Mouse (Mus musculus) lung, adult 2 months (tissue): Measurements from ENCODE around the gene 4930539E08Rik. TPM values are rescaled to one million over a fixed set of nuclear protein-coding genes. Genes with fewer than 3 reads are reported as not detected.

ENCODE experiments used
- DNase-seq: peaks from one replicate; pipeline ENCODE4 v3.0.0; 2022
- H3K4me1 ChIP-seq: fragments of 200-500 bp; 2 replicates; pipeline ENCODE4 v1.6.1; 2011; ENCODE audit warnings: low read length; ENCODE audit not compliant: control insufficient read depth, insufficient read depth
- H3K4me3 ChIP-seq: fragments of 200-500 bp; replicated peaks from 2 replicates; pipeline ENCODE3; 2011; ENCODE audit warnings: low read depth, mild to moderate bottlenecking, control low read depth, low read length; ENCODE audit errors: extremely low read depth
- CTCF ChIP-seq: fragments of 200-500 bp; IDR thresholded peaks from 2 replicates; pipeline ENCODE4 v1.5.1; 2011; ENCODE audit warnings: mild to moderate bottlenecking, low read length, control low read depth; ENCODE audit not compliant: insufficient read depth
- POLR2A ChIP-seq: fragments of 200-500 bp; IDR thresholded peaks from 2 replicates; pipeline ENCODE4 v1.6.1; 2011; ENCODE audit warnings: low read depth, mild to moderate bottlenecking, control low read depth, low read length, borderline replicate concordance; ENCODE audit errors: extremely low read depth
- WGBS: fragments of 180-500 bp; shearing (Covaris S2); methylation state at CpG from one replicate; pipeline ENCODE4 v1.1.7; 2018; 5-methylcytosine and 5-hydroxymethylcytosine counted together
- polyA plus RNA-seq: library from polyadenylated mRNA; depleted of rRNA; stranded (reverse); fragments of >200 nt; gene quantifications from 2 replicates; pipeline ENCODE4 v1.2.3, GENCODE M21; 2012; rRNA removed

4930539E08Rik gene
- polyA plus RNA-seq, 1 experiment = 0.05 TPM

DNA sequence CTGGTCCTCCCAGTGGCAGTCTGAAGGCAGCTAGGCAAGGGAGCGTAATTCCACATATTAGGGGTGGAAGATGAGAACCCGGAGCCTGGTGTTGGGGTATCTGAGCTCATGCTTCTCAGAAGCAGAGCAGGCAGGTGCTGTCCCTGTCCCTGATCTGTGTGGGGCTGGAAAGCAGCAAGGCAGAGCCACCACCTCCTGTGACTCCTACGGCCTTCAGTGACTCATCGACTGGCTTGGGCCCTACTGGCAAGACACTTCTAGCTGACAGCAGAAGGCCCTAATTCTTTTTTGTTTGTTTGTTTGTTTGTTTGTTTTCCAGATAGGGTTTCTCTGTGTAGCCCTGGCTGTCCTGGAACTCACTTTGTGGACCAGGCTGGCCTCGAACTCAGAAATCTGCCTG, 64.6 kb downstream of the 4930539E08Rik start:
- TF ChIP-seq POLR2A (no peak), CTCF (no peak)
- Histone ChIP-seq H3K4me1 (no peaks in the 10 kb centered on the region), H3K4me3 (no peak overlapping the region)
- DNase-seq = no peak
- WGBS = 92% methylated on average over 5 of the region's 5 CpGs

DNA sequence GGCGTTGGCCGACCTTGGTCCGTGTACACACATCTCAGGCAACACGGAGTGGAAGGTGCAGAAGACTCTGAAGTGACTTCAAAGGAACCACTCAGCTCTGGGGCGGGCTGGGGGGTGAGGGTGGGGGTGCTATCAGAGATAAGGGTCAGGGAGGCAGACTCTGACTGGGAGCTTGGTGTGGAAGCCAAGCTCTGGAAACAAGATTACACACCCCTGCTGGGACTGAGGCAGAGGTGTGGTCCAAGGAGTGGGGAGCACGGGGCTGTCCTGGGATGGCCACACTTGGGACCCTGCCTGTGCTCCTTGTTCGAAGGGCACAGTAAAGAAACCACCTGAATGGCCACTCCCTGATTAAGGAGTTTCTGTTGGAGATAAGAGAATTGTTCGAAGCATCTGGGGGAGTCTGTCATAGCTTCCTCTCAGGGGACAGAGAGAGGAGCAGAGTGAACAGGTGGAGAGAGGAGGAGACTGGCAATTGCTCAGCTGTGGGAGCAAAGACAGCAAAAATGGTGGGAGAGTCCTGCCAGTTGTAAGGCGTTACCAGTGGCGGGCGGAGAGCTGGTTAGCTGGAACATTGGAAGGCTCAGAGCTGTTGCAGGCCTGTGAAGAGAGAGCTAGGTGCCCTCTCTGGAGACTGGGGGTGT, 68.0 kb downstream of the 4930539E08Rik start:
- DNase-seq = no peak
- TF ChIP-seq POLR2A (no peak), CTCF (no peak)
- no peaks in the 10 kb centered on the region for H3K4me1 ChIP-seq
- 30% methylated on average over 11 of the region's 11 CpGs for WGBS
- no peak overlapping the region for H3K4me3 ChIP-seq

Other genes with a start within 250 kb of the 4930539E08Rik start
- gene Slc26a8, start 225.1 kb downstream of the 4930539E08Rik start, polyA plus RNA-seq = 0.40 and 1.2 TPM in 2 replicates
- gene Mapk14, start 224.0 kb downstream of the 4930539E08Rik start, polyA plus RNA-seq = 74.3 and 97.5 TPM in 2 replicates
- 0.77 and 1.5 TPM in 2 replicates for gene AC170998.1, start 189.2 kb downstream of the 4930539E08Rik start, polyA plus RNA-seq
- gene Mapk13, start 146.0 kb downstream of the 4930539E08Rik start, polyA plus RNA-seq = 13.8 and 19.4 TPM in 2 replicates
- gene Brpf3, start 114.2 kb downstream of the 4930539E08Rik start, polyA plus RNA-seq = 24.7 and 26.3 TPM in 2 replicates
- gene Pnpla1, start 56.9 kb downstream of the 4930539E08Rik start, polyA plus RNA-seq = 0.12 and 3.9 TPM in 2 replicates
- gene Pxt1, start 28.5 kb upstream of the 4930539E08Rik start, polyA plus RNA-seq = 0.15 and 0.19 TPM in 2 replicates
- gene Kctd20, start 36.6 kb upstream of the 4930539E08Rik start, polyA plus RNA-seq = 37.5 and 59.5 TPM in 2 replicates
- gene Stk38, start 92.7 kb upstream of the 4930539E08Rik start, polyA plus RNA-seq = 105 and 111 TPM in 2 replicates
- 159 and 168 TPM in 2 replicates for gene Srsf3, start 117.3 kb upstream of the 4930539E08Rik start, polyA plus RNA-seq
- 70.3 and 91.5 TPM in 2 replicates for gene Cdkn1a, start 175.7 kb upstream of the 4930539E08Rik start, polyA plus RNA-seq
- 13.0 and 15.7 TPM in 2 replicates for gene Rab44, start 198.8 kb upstream of the 4930539E08Rik start, polyA plus RNA-seq